Mouse (Mus musculus) heart, adult 2 months (tissue): ENCODE results near the gene Gpr146.

Source experiments
- CTCF ChIP-seq: fragments of 200-600 bp; IDR thresholded peaks from 2 replicates; pipeline ENCODE4 v1.8.1; 2022; ENCODE audit warnings: antibody characterized with exemption, mild to moderate bottlenecking, moderate library complexity
- EP300 ChIP-seq: fragments of 200-500 bp; IDR thresholded peaks from 2 replicates; pipeline ENCODE4 v1.6.1; 2011; ENCODE audit warnings: low read depth, low read length, control low read depth; ENCODE audit not compliant: insufficient read depth
- POLR2A ChIP-seq: fragments of 200-500 bp; IDR thresholded peaks from 2 replicates; pipeline ENCODE4 v1.6.1; 2011; ENCODE audit warnings: mild to moderate bottlenecking, low read depth, low read length, control low read depth; ENCODE audit not compliant: insufficient read depth

DNA sequence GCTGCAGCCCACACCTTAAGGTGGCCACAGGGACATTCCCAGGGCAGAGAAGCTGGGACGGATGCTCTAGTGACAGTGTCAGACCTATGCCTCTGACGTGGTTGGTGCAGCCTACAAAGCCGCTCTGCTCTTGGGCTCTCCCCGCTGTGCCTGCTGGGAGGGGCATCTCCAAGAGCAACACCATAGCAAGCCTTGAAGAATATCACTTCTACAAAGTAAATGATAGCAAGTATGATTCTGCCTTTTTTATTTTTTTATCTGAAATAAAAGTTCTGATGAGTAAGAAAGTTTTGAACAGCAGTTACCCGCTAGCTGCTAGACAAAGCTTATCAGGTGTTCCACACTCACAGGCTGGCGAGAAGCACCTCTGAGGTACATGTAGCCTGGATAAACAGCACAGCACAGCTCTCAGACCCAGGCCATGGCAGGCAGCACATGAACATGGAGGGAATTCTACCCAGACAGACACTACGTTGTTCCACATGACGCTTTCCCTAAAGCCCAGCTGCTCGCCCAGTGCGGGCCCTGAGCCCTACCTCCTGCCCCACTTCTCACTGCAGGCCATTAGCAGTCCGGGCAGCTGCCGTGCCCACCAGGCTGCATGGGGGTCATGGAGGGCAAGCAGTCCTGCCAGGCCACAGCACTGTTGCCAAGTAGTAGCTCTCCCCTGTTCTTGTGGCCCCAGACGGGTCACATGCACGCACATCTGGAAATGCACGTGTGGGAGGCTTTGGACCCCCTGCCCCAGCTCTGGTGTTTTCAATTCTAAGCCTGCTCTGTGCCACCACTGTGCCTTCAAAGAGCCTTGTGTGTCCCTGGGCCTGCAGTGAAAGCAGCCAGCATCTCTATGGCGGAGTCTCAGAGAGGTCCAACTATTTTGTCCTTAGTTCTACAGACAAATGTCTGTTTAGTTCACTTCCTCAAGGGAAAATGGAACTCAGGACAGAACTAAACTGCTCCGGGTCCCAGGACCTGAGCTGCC, 11.5 kb downstream of the Gpr146 start:
- TF ChIP-seq CTCF (no peak), POLR2A (no peak), EP300 (0 out of 2 replicates have a peak, but pooled peaks have one; percentile 2)
